Mouse (Mus musculus): ENCODE measurements around the gene Fam174b. TPM values are rescaled to one million over a fixed set of nuclear protein-coding genes. Genes with fewer than 3 reads are reported as not detected.

The Fam174b gene
- polyA plus RNA-seq, 1 experiment from 2014 or later = 35.9 TPM

GRCm38 (mm10) chr7:73745903-73746302 lies 5.8 kb downstream of the Fam174b start:
- Histone ChIP-seq H3K4me2 (ENCODE audit: low read length) (no peak overlapping the region), H3K27ac (ENCODE audit: low read length) (no peak overlapping the region), H3K27me3 (ENCODE audit: control insufficient read depth, insufficient read depth, low read depth, low read length) (no peaks in the 10 kb centered on the region; the same call in 1 of the 2 replicates), H3K4me3 (ENCODE audit: low read depth, low read length) (no peak overlapping the region), H3K4me1 (ENCODE audit: control insufficient read depth, insufficient read depth, low read length) (peaks cover 10% of the 10 kb centered on the region), H3K9ac (ENCODE audit: low read depth, low read length) (no peak overlapping the region), H3K36me3 (ENCODE audit: control insufficient read depth, insufficient read depth, low read length) (no peaks in the 10 kb centered on the region), H3K9me3 (replicated peaks; ENCODE audit: control insufficient read depth, low read length, poor library complexity, severe bottlenecking) (no peaks in the 10 kb centered on the region)
- no peak for ATAC-seq
- WGBS = 66% methylated on average over 5 of the region's 5 CpGs

DNA sequence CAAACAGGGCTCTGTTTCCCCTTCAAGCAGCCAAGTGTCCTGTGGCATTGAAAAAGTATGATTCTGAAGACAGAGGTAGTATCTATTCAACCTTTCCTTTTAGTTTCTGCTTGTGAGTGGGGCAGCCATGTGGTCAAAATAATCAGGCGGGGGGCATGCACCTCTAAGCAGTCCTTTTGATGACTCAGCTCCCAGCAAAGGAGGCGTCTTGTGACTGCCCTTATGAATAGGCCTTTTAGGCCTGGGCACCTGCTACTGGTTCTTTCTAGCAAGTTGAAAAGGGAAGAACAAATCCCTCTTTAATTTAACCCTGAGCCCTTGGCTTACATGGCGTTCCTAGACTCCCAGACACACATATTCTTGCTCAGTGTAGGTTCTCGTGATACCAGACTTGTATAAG lies 6.7 kb downstream of the Fam174b start:
- peaks cover 2% of the 10 kb centered on the region for H3K4me1 ChIP-seq (ENCODE audit: control insufficient read depth, insufficient read depth, low read length)
- no peaks in the 10 kb centered on the region for H3K9me3 ChIP-seq (replicated peaks; ENCODE audit: control insufficient read depth, low read length, poor library complexity, severe bottlenecking)
- 45% methylated on average over 4 of the region's 4 CpGs for WGBS
- H3K27ac ChIP-seq (ENCODE audit: low read length) = no peak overlapping the region
- no peak overlapping the region for H3K9ac ChIP-seq (ENCODE audit: low read depth, low read length)
- ATAC-seq = 0 out of 2 replicates have a peak, but pooled peaks have one; percentile 32
- no peak overlapping the region for H3K4me2 ChIP-seq (ENCODE audit: low read length)
- no peak overlapping the region for H3K4me3 ChIP-seq (ENCODE audit: low read depth, low read length)
- H3K27me3 ChIP-seq (ENCODE audit: control insufficient read depth, insufficient read depth, low read depth, low read length) = no peaks in the 10 kb centered on the region; the same call in 1 of the 2 replicates
- H3K36me3 ChIP-seq (ENCODE audit: control insufficient read depth, insufficient read depth, low read length) = no peaks in the 10 kb centered on the region

DNA sequence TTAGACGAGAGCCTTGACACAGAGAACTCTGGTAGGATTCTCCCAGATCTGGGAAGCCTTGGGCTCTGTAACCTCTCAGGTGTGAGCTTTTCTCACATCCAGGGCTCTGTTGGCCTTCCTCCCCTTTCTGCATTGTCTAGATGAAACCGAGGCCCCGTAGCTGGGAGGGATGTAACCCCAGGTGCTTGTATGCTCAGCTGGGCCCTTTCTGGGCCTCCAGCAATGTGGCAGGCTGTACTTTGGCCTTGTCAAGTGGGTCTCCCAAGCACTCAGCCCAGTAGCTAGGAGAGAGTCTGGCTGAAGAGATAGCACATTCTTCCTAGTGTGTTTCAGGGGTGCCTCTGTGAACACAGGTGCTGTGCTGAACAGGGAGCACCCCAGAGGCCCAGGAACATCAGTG lies 7.4 kb downstream of the Fam174b start:
- Histone ChIP-seq H3K27ac (ENCODE audit: low read length) (no peak overlapping the region), H3K9me3 (replicated peaks; ENCODE audit: control insufficient read depth, low read length, poor library complexity, severe bottlenecking) (no peaks in the 10 kb centered on the region), H3K9ac (ENCODE audit: low read depth, low read length) (no peak overlapping the region), H3K4me3 (ENCODE audit: low read depth, low read length) (no peak overlapping the region), H3K36me3 (ENCODE audit: control insufficient read depth, insufficient read depth, low read length) (no peaks in the 10 kb centered on the region), H3K4me2 (ENCODE audit: low read length) (no peak overlapping the region), H3K4me1 (ENCODE audit: control insufficient read depth, insufficient read depth, low read length) (no peaks in the 10 kb centered on the region), H3K27me3 (ENCODE audit: control insufficient read depth, insufficient read depth, low read depth, low read length) (no peaks in the 10 kb centered on the region)
- WGBS = 90% methylated on average over 3 of the region's 3 CpGs
- no peak for ATAC-seq

GRCm38 (mm10) chr7:73748437-73749108 lies 8.5 kb downstream of the Fam174b start:
- Histone ChIP-seq H3K9me3 (replicated peaks; ENCODE audit: control insufficient read depth, low read length, poor library complexity, severe bottlenecking) (no peaks in the 10 kb centered on the region), H3K9ac (ENCODE audit: low read depth, low read length) (no peak overlapping the region), H3K4me2 (ENCODE audit: low read length) (no peak overlapping the region), H3K4me3 (ENCODE audit: low read depth, low read length) (no peak overlapping the region), H3K4me1 (ENCODE audit: control insufficient read depth, insufficient read depth, low read length) (no peaks in the 10 kb centered on the region), H3K27ac (ENCODE audit: low read length) (no peak overlapping the region), H3K27me3 (ENCODE audit: control insufficient read depth, insufficient read depth, low read depth, low read length) (no peaks in the 10 kb centered on the region), H3K36me3 (ENCODE audit: control insufficient read depth, insufficient read depth, low read length) (no peaks in the 10 kb centered on the region)
- 89% methylated on average over 5 of the region's 5 CpGs for WGBS
- ATAC-seq = no peak

DNA sequence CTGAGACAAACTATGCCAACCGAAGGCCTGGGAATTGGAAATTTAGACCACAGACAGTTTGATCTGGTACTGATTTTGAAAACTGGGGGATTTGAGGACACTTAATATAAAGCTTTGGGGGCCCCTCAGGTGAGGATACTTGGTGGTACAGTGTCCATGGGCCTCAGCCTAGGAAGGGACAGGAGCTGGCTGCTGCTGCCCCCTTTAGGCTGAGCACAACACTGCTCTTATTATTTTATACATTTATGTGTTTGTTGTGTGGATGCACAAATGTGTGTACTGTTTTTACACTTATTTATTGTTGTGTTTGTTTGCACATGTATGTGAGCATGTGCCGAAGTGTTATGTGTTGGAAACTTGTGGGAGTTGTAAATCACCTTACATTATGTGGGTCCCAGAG lies 9.2 kb downstream of the Fam174b start:
- H3K9me3 ChIP-seq (replicated peaks; ENCODE audit: control insufficient read depth, low read length, poor library complexity, severe bottlenecking) = no peaks in the 10 kb centered on the region
- no peak overlapping the region for H3K4me3 ChIP-seq (ENCODE audit: low read depth, low read length)
- no peak overlapping the region for H3K9ac ChIP-seq (ENCODE audit: low read depth, low read length)
- H3K27ac ChIP-seq (ENCODE audit: low read length) = no peak overlapping the region
- H3K4me2 ChIP-seq (ENCODE audit: low read length) = no peak overlapping the region
- no peaks in the 10 kb centered on the region for H3K4me1 ChIP-seq (ENCODE audit: control insufficient read depth, insufficient read depth, low read length)
- WGBS = 87% methylated on average over 2 of the region's 2 CpGs
- no peaks in the 10 kb centered on the region for H3K36me3 ChIP-seq (ENCODE audit: control insufficient read depth, insufficient read depth, low read length)
- ATAC-seq = no peak
- no peaks in the 10 kb centered on the region for H3K27me3 ChIP-seq (ENCODE audit: control insufficient read depth, insufficient read depth, low read depth, low read length)

DNA sequence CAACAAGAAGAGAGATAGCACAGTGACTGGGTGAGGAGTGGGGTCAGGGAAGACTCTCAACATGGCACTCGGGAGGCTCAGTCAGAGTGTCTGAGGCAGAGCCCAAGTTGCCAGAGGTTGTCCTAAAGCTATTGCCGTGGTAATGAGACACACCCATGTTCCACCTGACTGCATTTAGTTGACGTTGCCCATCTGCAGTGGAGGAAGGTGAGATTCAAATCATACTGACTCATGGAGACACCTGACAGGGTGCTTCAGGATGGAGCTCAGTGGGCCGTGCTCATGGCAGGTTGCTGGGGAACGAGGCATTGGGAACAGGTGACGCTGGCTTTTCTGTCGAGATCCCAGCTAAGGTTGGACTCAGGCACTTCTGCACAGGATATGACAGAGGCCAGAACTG lies 9.9 kb downstream of the Fam174b start:
- H3K4me2 ChIP-seq (ENCODE audit: low read length) = no peak overlapping the region
- H3K4me3 ChIP-seq (ENCODE audit: low read depth, low read length) = no peak overlapping the region
- no peak overlapping the region for H3K27ac ChIP-seq (ENCODE audit: low read length)
- H3K9ac ChIP-seq (ENCODE audit: low read depth, low read length) = no peak overlapping the region
- no peaks in the 10 kb centered on the region for H3K4me1 ChIP-seq (ENCODE audit: control insufficient read depth, insufficient read depth, low read length)
- WGBS = 89% methylated on average over 7 of the region's 7 CpGs
- no peaks in the 10 kb centered on the region for H3K36me3 ChIP-seq (ENCODE audit: control insufficient read depth, insufficient read depth, low read length)
- H3K9me3 ChIP-seq (replicated peaks; ENCODE audit: control insufficient read depth, low read length, poor library complexity, severe bottlenecking) = no peaks in the 10 kb centered on the region
- no peaks in the 10 kb centered on the region for H3K27me3 ChIP-seq (ENCODE audit: control insufficient read depth, insufficient read depth, low read depth, low read length)
- no peak for ATAC-seq

DNA sequence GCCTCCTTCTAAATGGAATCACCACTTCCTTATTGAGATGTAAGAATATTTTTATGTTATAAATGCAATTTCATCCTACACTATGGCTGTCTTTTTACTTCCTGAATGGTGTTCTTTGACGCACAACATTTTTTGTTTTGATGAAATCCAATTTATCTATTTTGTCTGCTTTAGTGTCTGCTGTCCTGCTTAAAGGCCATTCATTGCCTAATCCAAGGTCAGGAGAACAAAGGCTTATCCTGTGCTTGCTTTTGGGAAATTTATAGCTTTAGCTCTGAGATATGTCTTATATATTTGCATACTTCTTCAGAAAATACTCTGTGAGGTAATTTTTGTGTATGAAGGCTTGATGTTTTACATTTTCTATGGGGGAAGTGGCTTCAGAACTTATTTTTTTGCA lies 13.5 kb downstream of the Fam174b start:
- Histone ChIP-seq H3K27me3 (ENCODE audit: control insufficient read depth, insufficient read depth, low read depth, low read length) (no peaks in the 10 kb centered on the region), H3K9ac (ENCODE audit: low read depth, low read length) (no peak overlapping the region), H3K4me3 (ENCODE audit: low read depth, low read length) (no peak overlapping the region), H3K4me1 (ENCODE audit: control insufficient read depth, insufficient read depth, low read length) (no peaks in the 10 kb centered on the region), H3K27ac (ENCODE audit: low read length) (no peak overlapping the region), H3K4me2 (ENCODE audit: low read length) (no peak overlapping the region), H3K36me3 (ENCODE audit: control insufficient read depth, insufficient read depth, low read length) (no peaks in the 10 kb centered on the region), H3K9me3 (replicated peaks; ENCODE audit: control insufficient read depth, low read length, poor library complexity, severe bottlenecking) (no peaks in the 10 kb centered on the region)
- no peak for ATAC-seq
- WGBS = 79% methylated on average over 1 of the region's 1 CpGs

DNA sequence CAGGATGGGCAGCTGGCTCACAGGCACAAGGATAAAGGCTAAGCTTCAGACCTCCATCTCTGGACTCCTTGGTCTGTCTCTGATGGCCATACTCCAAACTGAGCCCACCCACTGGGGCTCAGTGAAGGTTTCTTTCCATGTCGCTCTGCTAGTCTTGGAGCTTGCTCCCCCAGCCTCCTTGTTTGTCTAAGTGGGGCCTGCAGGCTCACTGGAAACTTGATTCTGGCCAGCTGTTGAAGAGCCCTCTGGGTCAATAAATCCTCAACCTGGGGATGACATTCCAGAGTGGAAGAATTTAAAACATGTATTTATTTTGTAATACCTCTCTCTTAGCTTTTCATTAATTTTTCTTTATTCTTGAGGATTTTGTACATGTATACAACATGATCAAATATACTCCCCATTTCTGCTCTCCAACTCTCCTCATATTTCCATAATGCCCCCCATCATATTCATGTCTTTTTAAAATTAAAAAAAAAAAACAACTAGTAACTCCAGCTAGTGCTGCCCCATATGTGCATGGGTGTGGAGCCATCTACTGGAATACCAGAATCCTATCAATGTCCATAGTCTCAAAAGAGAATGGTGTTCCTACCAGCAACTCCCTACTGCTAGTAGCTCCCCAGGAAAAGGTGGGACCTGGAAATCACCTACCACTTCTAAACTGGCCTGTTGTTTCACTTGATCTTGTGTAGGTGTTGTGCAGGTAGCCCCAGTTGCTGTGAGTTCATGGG lies 15.4 kb downstream of the Fam174b start:
- no peaks in the 10 kb centered on the region for H3K27me3 ChIP-seq (ENCODE audit: control insufficient read depth, insufficient read depth, low read depth, low read length)
- H3K36me3 ChIP-seq (ENCODE audit: control insufficient read depth, insufficient read depth, low read length) = no peaks in the 10 kb centered on the region
- no peaks in the 10 kb centered on the region for H3K4me1 ChIP-seq (ENCODE audit: control insufficient read depth, insufficient read depth, low read length)
- no peak for ATAC-seq
- H3K9ac ChIP-seq (ENCODE audit: low read depth, low read length) = no peak overlapping the region
- H3K9me3 ChIP-seq (replicated peaks; ENCODE audit: control insufficient read depth, low read length, poor library complexity, severe bottlenecking) = no peaks in the 10 kb centered on the region
- no peak overlapping the region for H3K4me3 ChIP-seq (ENCODE audit: low read depth, low read length)
- H3K27ac ChIP-seq (ENCODE audit: low read length) = no peak overlapping the region
- no peak overlapping the region for H3K4me2 ChIP-seq (ENCODE audit: low read length)
- 64% methylated on average over 1 of the region's 1 CpGs for WGBS

GRCm38 (mm10) chr7:73761691-73762189 lies 21.6 kb downstream of the Fam174b start:
- Histone ChIP-seq H3K27ac (ENCODE audit: low read length) (no peak overlapping the region), H3K9ac (ENCODE audit: low read depth, low read length) (no peak overlapping the region), H3K36me3 (ENCODE audit: control insufficient read depth, insufficient read depth, low read length) (no peaks in the 10 kb centered on the region), H3K4me3 (ENCODE audit: low read depth, low read length) (no peak overlapping the region), H3K4me2 (ENCODE audit: low read length) (no peak overlapping the region), H3K4me1 (ENCODE audit: control insufficient read depth, insufficient read depth, low read length) (no peaks in the 10 kb centered on the region), H3K9me3 (replicated peaks; ENCODE audit: control insufficient read depth, low read length, poor library complexity, severe bottlenecking) (no peaks in the 10 kb centered on the region), H3K27me3 (ENCODE audit: control insufficient read depth, insufficient read depth, low read depth, low read length) (no peaks in the 10 kb centered on the region)
- no peak for ATAC-seq
- 81% methylated on average over 8 of the region's 8 CpGs for WGBS

All from midbrain, embryonic 16.5 days (tissue).